Mouse (Mus musculus) frontal cortex, postnatal 10 days (tissue): Measurements from ENCODE around the gene Rad23b.
"Not testable (repeated sequence)": the region's sequence is repeated elsewhere in the genome, so short reads cannot be mapped to it uniquely, and the experiment has no call there.

Experiments used
- DNase-seq, 2 experiments: peaks; one replicate each; pipeline ENCODE4 v3.0.0; 2022; ENCODE audit warnings: low spot score in 2 of 2, mixed read lengths in 1 of 2

Gene Rad23b

DNA sequence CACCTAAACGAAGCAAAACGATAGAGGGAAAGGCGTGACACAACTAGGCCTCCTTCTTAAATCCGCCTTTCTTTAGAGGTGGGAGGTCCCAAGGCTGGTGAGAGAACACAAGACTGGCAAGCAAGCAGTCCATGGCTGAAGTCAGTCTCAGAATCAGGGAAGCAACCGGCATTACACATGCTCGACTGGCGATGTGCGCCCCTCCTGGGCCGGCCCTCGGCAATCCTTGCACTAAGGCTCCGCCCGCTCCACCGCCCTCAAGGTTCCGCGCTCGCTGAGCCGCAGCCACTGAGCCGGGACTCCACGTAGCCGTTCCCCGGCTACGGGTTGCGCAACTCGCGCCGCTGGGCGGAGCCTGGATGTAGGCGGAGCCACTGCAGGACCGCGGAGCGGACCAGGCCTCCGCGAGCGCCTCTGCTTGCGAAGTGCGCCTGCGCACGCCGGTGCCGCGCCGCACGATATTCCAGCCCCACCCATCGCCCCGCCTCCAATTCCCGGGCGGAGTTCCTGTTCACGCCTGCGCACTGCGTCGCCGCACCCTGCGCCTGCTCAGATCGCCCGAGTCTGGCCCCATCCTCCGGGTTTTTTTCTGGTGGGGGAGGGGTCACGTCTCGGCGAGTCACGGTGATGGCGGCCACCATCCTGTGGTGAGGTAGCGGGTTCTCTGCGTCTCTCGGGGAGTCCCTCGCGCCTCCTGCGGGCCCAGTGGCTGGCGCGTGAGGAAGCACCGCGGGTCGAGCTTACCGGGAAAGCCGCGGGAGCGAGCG is at the start of gene Rad23b:
Rad23b (plus strand) TSS at position 592 of the 767 bp plus-strand sequence.
- DNase-seq, result peak; percentile 99 to 100

GRCm38 (mm10) chr4:55304121-55304520 is 45.7 kb upstream of the Rad23b start:
- no peak for DNase-seq

- no peak for DNase-seq
Observed at GRCm38 (mm10) chr4:55306636-55307035, 43.2 kb upstream of the Rad23b start.

DNA sequence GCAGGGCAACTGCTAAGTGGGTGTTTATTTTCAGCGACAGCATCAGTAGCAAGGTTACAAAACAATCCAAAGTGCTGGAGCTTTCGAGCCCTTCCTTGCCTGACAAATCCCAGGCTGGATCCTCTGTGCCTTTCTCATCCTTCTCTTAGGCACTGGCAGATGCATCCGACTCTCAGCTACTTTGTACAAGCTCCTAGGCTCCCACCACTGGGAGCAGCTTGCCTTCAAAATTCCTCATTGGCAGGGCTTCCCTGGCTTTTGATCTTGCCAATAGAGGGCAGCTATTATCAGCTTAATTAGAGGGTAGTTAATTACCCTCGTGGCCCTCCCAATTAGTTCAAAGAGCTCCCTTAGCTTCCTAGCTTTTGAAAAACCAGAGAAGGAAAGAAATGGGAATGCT is 33.1 kb upstream of the Rad23b start:
- peak in 1 of 2 experiments; percentile 12 for DNase-seq

GRCm38 (mm10) chr4:55318350-55318749 is 31.5 kb upstream of the Rad23b start:
- DNase-seq, result not testable (repeated sequence)

DNA sequence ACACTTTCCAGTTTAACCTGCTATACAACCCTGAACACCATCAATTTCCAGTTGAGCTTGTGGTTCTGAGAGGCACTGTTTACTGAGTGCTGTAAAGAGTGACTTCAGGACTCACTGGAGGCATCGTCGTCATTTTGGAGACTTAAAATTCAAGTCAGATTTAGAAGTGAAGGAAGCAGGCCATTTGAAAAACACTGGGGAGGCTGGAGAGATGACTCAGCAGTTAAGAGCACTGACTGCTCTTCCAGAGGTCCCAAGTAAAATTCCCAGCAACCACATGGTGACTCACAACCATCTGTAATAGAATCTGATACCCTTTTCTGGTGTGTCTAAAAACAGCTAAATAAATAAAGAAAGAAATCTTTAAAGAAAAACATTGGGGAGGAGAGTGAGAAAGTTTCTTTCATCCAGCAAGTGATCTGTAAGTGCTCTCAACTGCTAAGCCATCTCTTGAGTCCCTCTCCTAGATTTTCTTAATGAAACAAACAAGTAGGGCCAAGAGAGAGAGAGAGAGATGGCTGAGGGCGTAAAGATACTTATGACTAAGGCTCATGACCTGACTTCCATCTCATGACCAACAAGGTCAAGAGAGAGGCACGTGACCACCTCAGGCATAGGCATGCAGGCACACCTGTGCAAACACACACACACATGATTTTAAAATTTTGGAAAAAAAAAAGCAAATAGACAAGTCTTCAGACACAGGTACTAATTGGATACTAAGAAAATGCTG is 23.9 kb upstream of the Rad23b start:
- DNase-seq, result no peak

GRCm38 (mm10) chr4:55327508-55327907 is 22.3 kb upstream of the Rad23b start:
- DNase-seq, result no peak

- DNase-seq, result no peak
Observed at GRCm38 (mm10) chr4:55328471-55328870, 21.4 kb upstream of the Rad23b start.

DNA sequence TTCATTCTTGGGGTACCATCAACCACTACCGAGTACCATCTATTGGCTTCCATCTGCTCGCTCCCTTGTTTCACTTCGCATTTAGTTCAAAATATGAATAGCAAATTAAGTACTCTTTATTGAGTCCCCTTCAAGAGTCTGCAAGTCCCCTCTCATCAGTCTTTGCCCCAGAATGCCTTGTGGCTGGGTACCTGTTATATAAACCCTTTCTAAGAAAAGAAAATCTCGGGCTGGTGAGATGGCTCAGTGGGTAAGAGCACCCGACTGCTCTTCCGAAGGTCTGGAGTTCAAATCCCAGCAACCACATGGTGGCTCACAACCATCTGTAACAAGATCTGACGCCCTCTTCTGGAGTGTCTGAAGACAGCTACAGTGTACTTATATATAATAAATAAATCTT is 20.9 kb upstream of the Rad23b start:
- not testable (repeated sequence) for DNase-seq

- DNase-seq, result no peak
Observed at GRCm38 (mm10) chr4:55329621-55330346, 20.1 kb upstream of the Rad23b start.

- DNase-seq, result no peak
Observed at GRCm38 (mm10) chr4:55335030-55335770, 14.6 kb upstream of the Rad23b start.

DNA sequence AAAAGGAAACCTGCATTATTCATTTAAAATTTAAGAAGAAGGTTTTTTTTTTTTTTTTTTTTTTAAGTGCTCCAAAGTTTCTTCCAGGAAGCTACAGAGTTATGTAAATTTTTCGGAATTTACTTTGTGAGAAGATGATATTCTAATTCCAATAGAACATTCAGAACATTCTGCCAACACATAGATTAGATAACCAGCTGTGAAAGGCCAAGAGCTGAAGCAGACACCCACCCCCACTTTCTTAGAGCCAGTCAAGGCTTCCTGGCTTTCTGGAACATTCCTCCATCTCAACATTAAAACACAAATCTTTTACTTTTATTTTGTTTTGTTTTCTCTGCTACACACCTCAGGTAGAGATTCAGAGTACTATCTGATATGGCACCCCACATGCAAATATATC is 10.9 kb upstream of the Rad23b start:
- no peak for DNase-seq

DNA sequence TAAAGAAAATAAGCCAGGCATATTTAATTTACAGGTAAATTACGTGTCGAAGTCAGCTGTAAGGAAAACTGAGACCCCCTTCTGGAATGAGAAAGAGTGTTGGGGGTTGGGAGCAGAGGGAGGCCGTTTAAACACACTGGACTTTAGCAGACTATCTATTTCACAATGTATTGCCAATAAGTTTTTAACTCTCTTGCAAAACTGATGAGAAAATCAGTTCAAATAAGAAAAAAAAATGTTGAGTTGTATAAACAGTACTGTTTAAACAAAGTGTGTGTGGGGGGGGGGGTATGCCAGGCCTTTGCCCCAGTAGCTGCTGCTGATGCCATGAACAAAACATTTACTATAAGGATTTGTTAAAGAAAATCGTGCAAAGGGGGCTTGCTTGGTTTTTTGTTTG is 10.5 kb upstream of the Rad23b start:
- DNase-seq, result no peak

- no peak for DNase-seq
Observed at GRCm38 (mm10) chr4:55341797-55342196, 8.0 kb upstream of the Rad23b start.

DNA sequence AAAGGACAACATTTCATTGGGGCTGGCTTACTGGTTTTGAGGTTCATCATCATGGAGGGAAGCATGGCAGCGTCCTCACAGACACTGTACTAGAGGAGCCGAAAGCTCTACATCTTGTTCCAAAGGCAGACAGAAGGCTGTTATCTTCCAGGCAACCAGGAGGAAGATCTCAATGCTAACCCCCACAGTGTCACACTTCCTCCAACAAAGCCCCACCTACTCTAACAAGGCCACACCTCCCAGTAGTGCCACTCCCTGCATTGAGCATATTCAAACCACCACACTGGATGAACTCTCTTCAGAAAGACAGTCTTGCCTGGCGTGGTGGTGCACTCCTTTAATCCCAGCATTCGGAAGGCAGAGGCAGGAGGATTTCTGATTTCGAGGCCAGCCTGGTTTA is 7.2 kb upstream of the Rad23b start:
- DNase-seq, result no peak

DNA sequence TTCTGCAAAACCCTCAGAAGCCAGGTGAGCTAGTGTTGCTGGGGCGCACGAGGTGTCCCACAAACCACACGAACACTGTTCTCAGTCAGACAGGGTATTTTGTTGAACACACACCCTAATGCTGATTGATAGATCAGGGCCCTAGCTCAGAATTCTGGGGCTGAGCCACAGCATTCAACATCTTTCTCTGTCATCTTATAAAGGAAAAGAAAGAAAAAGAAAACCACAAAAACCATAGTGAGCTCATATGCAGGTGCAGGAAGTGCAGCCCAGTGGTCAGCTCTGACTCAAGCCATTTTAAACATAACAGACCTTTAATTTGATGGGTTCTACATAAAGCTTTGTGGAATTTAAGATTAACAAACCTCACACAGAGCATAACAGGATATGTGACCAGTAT is 6.6 kb upstream of the Rad23b start:
- DNase-seq, result no peak

- DNase-seq, result no peak
Observed at GRCm38 (mm10) chr4:55348759-55349451, 938 bp upstream of the Rad23b start.

GRCm38 (mm10) chr4:55350219-55350931 is 532 bp downstream of the Rad23b start:
- peak; percentile 48 to 58 for DNase-seq

DNA sequence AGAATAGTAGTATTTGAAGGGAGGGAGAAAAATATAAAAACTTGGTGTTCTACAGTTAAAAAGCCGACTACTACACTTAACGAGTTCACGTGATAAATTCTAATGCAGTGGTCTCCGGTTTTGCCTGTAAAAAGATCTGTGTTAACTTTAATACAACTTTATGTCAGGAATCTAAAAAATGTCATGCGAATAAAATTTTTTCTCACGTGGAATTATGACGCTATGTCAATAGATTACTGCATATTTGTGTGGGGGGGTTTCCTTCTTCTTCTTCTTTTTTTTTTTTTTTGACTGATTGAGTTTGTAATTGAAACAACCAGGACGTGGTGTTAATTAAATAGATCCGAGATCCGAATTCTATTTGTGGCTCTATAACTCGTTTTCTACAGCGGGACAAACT is 1.2 kb downstream of the Rad23b start:
- DNase-seq, result no peak

DNA sequence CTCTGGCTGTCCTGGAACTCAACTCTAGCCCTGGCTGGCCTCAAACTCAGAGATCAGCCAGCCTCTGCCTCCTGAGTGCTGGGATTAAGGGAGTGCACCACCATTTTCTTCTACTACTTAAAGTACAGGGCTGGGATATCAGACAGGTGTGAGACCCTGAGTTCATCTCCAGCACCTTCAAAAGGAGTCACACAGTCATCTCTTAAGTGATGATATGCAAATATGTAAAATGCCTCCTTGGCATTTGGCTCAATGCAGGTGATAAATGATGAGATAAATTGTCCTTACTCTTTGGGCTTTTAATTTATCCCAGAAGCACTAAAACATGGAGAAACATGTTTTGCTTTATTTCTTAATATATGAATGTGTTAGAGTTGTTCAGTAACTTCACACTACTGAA is 2.0 kb downstream of the Rad23b start:
- no peak for DNase-seq

GRCm38 (mm10) chr4:55354038-55354437 is 4.2 kb downstream of the Rad23b start:
- DNase-seq, result no peak
